Mouse (Mus musculus): ENCODE measurements around the gene Xlr4c.
"Not testable (repeated sequence)": the region's sequence is repeated elsewhere in the genome, so short reads cannot be mapped to it uniquely, and the experiment has no call there.

DNA sequence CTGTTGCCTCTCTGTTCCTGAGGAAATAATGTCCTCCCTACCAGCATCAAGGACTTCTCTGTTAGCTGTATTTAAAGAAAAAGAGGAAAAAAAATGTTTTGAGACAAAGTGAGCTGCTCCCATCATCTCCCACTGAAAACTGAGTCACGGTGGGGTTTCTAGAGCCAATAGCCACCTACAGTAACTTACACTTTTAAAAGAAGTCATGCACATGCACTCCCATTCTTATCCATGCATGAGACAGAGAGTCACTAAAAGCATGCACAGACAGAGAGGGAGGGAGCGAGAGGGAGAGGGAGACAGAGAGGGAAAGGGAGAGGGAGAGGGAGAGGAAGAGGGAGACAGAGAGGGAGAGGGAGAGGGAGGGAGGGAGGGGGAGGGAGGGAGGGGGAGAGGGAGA lies 19.5 kb upstream of the Xlr4c start:
- TF ChIP-seq CTCF (IDR thresholded peaks at IDR 0.05; ENCODE audit: borderline replicate concordance, extremely low read depth, insufficient read depth, insufficient read length); POLR2A (IDR thresholded peaks at IDR 0.05; ENCODE audit: borderline replicate concordance, extremely low read depth, insufficient read depth, insufficient read length, poor library complexity, severe bottlenecking): not testable (repeated sequence)
